Mouse (Mus musculus) retina, embryonic 14.5 days (tissue): ENCODE results near the gene Plekhh2.

ENCODE experiments used
- DNase-seq: peaks from one replicate; pipeline ENCODE4 v3.0.0-alpha.2; 2015; ENCODE audit warnings: low spot score

Plekhh2 gene

DNA sequence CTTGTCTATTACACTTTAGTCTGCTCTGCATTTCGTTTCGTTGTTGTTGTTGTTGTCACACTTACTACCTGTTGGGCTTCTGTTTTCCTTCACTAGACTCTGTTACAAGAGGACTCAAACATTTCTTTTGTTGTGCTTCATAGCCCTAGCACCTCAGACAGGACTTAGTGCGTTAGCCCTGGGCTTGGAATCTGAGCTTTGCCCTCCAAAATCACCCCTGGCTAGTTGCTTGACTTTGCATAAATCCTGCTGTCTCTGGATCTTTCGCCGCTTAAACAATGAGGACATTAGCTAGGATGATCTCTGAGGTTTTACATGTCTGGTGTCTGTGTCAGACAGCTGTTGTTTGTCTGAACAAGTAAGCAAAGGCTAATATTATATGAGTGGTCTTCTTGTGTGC is 62.2 kb downstream of the Plekhh2 start:
- no peak for DNase-seq

DNA sequence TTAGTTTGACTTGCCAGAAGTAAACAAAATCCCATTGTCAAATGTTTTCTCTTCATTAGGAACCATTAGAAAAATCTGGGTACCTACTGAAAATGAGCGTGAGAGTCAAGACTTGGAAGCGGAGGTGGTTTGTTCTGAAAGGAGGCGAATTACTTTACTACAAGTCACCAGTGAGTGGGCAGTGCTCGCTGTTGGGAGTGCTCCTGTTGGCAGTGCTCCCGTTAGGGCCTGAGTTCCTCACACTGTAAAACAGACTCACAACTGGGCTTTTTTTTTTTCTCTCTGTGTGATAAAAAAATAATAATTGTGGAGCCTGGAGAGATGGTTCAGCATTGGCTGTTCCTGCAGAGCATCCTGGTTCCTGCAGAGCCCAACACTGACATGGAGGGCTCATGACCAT is 63.4 kb downstream of the Plekhh2 start:
- DNase-seq, result no peak

DNA sequence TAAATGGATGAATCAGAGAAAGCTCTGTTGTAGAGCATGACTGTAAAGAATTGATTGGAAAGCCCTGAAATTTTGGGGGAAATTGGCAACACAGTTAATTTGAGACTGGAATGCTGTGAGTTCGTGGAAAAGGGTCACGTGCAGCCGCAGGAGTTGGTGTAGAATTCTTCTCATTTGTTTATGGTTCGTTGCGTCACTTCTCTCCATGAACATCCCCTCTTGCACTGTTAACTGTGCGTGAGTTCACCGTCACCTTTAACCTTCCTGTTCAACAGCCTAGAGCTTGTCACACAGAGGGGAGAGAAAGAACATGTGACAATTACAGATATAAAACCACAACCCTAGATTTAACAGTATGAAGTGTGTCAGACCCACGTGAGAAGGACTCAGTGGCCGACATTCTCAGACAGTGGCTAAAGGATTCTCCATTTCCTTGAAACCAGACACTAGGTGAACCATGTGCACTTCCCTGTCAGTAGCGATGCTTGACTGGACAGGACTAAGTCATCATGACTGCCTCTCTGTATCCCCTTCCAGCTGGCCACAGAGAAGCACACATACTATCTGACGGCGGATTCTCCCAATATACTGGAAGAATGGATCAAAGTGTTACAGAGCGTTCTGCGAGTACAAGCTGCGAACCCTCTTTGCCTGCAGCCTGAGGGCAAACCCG is 65.1 kb downstream of the Plekhh2 start:
- no peak for DNase-seq

DNA sequence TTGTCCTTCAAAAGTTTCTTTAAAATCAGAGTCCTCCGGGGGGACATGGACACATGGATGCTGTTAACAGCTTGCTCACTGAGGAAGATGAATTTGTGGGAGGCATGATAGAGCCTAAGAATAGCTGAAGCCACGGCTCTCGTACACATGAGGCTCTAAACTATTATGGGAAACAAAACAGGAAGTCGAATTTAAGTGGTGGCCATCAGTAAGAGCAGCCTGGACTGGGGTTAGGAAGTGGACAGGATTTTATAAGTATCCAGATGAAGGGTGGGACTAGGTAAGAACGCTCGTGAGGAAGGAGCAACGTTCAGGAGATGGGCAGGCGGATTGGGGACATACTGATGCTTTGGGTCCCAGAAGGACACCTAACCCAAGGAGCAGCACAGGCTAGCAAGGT is 67.6 kb downstream of the Plekhh2 start:
- no peak for DNase-seq

DNA sequence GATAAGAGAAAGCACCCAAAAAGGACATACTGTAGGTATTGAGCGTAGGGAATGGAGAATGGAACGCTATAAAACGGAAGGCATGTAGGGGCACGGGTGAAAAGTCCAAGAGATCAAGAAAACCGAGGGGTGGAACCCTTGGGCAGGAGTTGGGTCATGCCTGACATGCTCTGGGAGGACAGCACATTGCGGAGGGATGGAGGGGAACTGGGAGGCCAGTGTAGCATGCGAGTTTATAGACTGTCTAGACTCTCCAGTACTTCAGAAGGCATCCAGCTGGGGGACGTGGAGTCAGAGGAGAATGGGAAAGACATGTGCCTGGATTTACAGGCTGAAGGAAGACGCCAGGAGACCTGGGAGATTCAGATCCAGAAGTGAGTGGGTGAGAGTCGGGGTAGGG is 68.1 kb downstream of the Plekhh2 start:
- DNase-seq, result no peak

DNA sequence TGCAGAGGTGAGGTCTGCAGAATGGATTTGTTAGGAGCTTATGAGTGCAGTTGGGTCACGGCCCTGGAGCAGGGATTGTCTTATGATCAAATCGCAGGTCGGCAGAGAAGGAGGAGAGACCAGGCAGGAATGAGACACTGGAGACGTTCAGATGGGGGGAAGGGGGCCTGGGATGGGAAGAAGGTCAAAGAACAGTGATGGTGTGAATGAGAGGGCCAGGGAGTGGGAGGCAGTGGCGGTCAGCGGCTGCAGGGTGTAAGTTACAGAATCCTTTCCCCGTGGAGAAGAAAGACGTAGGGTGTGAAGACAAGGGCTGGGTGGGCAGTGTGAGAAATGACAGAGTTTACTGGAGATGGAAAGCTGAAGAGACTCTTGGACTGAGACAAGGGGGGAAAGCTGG is 69.1 kb downstream of the Plekhh2 start:
- DNase-seq, result no peak

DNA sequence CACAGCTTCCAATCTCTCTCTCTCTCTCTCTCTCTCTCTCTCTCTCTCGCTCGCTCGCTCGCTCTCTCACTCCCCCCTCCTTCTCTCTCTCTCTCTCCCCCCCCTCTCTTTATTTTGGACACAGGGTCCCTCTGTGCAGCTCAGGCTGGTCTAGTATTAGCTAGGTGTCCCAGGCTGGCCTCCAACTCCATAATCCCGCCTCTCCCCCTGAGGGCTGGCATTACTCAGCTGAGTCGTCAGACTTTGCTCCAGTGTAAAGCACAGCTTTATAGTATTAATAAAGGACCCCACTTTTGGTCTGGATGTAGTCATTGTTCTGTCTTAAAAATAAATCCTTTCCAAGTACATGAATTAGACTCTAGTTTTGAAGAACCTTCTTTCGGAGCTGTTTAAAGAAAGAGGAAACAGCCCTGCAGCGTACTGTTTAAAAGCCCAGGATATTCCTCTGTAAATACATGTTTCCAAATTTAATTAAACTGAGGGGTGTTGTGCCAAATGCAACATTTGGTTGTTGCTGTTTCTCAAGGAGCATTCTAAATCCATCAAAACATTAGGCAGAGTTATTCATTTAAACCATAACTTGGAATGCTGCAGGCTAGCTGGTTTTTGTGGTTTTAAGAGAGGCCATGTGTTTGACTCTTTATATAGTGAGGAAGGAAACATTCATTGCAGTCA is 70.2 kb downstream of the Plekhh2 start:
- DNase-seq, result no peak

DNA sequence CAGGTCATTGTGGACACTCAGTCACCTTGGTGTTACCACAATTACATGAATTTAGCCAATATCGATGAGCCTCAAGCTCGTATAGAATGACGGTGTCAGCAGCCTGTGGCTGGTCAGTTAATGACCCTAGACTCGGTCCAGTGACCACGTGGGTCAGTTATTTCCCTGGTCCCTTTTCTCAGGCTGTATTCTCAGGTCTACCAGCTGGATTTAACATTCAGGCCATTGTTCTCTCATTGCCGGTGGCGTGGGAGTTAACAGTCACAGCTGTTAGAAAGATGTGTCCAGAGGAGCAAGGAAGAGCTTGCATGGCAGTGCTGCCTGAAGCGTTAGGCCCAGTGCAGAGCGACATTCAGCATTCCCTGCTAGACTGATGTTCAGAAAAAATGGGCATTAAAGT is 72.4 kb downstream of the Plekhh2 start:
- DNase-seq, result peak; percentile 28

DNA sequence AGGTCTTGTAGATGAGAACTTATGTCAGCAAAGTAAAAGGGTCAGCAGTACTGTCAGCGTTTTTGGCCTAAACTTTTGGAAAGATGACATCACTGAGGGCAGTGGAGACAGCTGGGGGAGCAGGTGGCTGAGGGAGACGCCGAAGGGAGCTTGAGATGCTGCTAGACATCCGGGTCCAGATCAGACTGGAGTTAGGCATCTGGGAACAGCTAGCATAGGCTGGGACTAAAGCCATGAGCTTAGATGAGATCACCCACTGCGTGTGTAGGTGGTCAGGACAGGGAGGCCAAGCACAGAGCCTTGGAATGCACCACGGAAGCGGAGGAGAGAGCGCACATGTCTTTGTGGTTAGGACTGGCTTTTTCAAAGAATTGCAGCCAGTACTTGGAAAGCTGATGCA is 73.4 kb downstream of the Plekhh2 start:
- DNase-seq, result no peak

DNA sequence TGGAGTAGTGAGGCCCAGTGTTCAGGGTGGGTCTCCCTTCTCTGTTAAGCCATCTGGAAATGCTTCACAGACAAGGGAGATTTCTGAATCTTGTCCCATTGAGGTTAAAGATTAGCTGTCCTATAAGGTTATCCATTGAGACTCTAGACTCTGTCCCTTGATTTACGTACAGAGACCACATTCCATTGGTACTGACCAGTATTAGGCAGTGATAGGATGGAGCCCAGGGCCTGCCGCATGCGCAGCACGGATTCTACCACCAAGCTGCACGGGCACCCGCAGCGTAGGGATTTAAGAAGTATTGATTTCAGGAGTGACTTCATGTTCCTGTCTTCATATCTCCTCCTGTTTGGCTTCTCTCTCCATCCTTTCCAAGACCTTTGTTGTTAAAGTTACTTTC is 78.4 kb downstream of the Plekhh2 start:
- no peak for DNase-seq

DNA sequence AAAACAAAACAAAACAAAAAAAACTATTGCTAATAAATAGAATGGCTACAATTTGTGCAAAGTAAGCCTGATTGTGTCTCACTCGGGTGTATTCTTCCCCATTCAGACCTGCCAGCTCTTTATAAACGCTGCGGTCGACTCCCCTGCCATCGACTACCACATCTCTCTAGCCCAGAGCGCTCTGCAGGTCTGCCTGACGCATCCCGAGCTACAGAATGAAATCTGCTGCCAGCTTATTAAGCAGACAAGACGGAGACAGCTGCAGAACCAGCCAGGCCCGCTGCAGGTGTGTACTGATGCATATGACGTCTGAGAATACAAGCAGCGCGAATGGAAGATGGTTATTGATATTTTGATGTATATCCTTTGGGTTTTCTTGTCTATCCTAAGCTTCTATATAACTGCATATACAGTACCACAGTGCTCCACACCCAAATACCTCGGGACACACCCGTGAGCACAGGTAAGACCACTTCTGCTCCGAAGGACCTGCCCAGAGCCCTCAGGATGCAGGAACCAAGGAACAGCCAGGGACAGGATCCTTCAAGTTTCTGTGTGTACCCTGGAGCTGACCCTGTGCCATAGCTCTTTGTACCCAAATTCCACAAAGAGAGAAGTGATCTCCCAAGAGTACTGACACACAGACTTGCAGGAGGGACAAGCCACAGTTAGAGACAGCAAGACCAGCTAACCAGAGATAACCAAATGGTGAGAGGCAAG is 79.9 kb downstream of the Plekhh2 start:
- DNase-seq, result no peak

DNA sequence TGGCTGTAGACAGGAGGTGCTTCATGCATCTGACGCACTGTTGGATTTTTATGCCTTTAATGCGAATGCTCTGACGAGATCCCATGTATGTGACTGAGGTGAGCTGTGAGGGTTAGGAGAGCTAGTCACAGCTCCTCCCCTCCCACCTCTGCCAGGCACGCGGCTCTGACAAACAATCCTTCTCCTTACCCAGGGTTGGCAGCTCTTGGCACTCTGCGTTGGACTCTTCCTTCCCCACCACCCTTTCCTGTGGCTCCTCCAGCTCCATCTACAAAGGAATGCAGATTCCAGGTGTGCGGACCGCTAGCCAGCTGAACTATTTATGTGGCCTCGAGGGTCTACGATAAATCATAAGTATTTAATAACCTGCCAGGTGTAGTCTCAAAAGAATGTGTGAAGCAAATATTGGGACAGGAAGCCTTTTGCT is 84.3 kb downstream of the Plekhh2 start:
- no peak for DNase-seq

DNA sequence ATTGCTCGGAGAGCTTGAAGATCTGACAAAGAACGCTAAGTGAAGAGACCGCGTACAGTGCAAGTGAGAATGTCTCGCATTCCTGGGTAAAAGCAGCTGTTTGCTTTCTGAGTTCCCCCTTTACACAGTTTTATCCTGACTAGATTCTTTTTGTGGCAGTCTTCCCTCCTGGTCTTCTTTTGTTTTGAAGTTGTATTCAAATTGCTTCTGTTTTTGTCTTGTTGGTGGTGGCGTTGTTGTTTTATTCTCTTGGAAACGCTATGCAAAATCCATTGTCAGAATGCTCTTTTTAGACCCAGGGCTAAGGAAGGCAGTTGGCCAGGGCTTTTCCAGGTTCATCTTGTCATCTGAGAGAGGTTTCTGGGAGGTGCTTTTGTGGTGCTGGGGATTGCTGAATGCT is 84.8 kb downstream of the Plekhh2 start:
- DNase-seq, result no peak

DNA sequence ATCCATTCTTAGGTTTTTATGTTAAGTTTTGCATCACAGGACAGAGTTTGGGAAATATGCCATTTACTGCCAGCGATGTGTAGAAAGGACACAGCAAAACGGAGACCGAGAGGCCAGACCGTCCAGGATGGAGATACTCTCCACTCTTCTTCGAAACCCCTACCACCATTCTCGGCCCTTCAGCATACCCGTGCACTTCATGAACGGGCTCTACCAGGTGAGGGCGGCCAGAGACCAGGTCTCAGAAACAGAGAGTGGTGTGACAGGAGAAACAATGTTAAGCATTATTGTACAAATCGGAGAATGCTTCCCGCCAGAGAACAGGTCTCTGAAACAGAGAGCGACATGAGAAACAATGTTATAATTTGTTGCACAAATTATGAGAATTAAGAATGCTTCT is 86.2 kb downstream of the Plekhh2 start:
- DNase-seq, result no peak

DNA sequence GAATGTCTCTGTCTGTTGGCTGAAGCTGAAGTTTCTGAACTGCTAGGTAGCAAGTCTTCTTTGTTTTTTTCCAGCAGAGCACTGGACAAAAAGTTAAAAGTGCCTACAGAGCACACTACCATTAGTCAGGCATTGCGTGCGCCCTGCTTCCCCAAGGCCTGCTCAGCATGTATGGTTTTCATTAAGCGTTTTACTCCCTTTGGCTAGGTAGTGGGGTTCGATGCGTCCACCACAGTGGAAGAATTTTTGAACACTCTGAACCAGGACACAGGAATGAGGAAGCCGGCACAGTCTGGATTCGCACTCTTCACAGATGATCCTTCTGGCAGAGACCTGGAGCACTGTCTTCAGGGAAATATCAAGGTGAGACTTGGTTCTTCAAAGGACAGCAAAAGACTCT is 87.2 kb downstream of the Plekhh2 start:
- DNase-seq, result no peak

DNA sequence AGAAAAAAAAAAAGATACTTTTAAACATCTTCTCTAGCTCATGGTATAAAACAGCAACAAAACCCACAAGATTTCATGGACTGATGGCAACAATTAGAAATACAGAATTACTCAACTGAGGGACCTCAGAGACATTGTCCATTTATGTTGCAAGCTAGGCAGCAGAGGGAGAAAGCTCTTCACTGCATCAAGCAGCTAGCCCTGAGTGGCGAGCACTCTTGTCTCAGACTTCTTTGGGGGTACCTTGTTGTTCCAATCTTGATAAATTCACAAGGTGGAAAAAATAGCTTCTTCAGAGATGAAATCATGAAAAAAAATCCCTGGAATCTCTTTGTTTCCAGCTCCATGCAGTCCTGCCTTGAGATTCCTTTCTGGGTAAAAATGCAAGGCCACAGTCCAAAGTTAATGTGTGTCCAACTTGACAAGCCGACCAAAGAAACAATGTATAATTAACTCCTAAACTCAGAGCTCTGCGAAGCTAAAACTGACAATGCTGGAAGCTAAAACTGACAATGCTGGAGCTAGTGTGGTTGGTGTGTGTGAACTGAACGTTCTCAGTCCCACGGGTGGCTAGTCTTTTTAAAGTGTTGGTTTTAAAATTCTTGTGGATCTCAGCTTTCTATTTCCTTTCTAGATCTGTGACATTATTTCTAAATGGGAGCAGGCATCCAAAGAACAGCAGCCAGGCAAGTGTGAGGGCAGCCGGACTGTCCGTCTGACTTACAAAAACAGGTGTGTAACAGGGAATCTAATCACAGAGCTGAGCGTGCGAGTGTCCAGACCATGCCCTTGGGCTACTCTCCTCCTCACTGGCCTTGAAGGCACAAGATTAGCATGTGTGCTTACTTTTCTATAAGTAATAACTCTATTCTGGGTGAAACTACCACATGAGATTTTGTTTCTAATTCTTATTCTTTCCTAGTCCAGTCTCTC is 88.6 kb downstream of the Plekhh2 start:
- DNase-seq, result no peak

DNA sequence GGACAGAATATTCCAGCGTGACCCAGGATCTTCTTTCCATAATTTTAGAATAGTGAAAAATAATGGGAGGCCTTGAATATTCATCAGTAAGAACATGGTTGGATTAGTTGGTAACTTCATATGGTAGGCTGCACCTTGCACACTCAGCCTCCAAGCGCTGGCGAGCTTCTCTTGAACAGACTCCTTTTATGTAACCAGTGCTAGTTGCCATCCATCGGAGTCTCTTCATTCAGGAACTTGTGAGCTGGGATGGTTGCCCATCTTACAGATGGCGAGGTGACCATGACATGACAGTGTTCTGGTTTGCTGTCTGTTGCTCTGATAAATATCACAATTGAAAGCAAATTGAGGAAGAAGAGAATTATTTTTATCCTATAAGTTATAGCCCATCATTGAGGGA is 90.1 kb downstream of the Plekhh2 start:
- no peak for DNase-seq

DNA sequence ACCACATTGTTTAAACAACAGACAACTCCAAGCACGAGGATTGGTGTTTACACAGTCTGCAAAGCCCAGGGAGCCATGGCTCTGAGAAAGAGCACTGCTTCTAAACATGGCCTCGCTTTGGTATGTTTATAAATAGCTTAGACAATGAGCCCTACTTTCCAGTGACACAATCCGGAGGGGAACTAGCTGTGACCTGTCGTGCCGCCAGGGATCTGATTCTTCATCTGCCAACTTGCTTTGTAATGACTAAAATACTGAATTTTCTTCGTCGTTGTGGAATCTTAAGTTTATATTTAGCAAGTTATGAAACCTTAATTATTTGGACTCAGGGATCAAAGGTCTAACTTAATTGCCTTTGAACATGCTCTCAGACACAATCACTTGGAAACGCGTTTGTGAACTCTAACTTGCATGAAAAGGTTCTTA is 91.5 kb downstream of the Plekhh2 start:
- no peak for DNase-seq

DNA sequence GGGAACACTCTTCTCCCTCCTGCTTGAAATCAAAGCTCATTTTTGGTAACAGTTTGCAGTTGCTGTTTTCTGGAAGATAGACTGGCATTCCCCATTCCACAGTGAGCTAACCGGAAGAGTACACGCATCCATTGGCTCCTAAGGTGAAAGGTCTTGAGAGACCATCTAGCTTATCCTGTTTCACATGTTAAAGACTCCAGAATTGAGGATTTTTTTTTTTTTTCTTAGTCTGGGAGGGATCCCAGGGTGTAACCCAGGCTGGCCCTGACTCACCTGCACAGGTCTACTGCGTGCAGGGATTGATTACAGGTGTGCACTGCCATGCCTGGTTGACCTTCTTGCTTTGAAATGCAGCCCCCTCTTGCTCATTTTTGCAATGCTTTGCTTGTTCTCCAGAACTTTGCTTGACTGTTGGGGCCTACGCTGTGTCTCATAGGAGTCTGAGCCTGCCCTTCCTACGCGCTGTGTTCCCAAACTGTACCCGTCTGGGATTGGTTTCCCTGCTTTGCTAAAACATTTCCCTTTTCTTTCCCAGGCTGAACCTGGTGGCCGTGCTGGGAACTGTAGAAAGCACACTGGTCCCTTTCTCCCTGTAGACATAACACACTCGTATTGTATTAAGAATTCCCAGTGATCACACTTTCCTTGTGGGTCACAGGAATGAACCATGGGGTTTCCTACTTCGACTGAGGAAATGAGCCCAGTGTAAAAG is 92.2 kb downstream of the Plekhh2 start:
- DNase-seq, result no peak

DNA sequence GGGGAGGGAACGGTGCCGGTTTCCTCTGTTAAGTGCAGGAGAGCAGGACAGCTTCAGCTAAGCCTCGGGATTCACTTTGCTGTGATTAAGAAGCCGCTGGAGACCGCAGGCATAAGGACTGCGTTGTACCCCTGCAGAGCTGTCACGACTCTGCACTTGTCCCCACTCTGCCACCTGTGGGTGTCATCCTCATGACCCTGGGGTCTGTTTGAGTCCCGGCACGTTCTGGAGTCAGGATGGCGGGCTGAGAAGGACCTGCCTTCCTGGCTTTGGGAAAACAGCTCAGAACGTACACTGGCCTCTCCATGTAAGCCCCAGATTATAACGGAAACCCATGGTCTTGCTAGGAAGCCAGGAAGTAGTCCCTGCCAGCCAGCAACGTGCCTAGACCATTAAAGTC is 95.3 kb downstream of the Plekhh2 start:
- no peak for DNase-seq

DNA sequence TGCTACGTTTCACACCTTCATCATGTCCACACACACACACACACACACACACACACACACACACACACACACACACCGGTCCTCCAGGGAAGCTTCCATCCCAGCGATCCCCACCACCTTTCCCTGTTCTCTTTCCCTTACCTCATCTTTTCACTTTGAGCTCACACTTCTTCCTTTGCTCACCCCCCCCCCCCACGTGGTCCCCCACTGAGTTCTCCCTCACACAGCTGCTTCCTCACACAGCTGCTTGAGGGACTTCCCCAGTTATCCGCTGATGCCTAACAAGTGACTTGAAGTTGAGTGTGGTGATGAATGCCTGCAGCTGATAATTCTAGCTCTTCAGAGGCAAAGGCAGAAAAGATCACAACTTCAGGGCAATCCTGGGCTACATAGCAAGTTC is 95.9 kb downstream of the Plekhh2 start:
- DNase-seq, result no peak

DNA sequence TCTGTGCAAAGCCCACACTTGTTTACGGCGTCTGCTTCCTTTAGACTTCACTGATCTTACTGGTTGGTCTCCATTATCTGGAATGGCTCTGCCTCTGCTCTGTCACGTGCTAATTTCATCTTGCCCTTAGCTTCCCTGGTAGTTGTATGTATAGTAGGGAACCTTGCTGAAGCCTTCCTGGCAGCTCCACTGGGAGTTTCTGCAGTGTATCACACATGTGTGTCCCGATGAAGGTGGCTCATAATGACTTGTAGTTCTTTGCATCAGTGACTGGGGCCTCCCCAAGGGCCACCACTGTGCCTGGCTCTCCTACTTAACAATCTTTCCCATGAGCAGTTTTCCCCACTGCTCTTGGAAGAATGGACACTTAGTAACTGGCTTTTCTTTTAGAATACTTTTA is 96.9 kb downstream of the Plekhh2 start:
- DNase-seq, result no peak
